8 mouse cellular contexts compared by ENCODE assay signal in the genomic region with DNA sequence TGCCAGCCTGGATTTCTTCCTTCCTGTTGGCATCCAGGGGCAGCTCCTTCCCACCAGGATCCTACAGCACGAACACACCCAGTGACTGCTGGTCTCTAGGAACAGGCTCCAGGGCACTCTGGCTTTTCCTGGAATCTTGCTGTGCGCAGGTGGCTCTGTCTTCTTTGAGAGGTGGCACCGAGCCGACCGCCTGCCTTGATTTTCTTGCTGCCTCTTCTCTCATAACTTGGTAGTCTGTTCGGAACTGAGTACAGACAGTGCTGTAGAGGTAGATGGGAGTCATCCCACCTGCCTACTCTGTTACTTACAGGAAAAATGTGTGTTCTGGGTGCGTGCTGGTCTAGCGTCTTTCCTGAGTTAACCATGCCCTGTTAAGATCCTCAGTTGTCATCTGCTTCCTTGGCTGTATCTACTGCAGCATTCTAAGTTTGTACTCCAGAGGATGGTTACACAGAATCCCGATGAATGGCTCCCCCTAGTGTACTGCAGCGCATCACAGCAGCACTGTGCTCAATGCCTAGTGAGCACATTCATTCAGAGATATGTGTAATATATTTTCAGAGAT. TPM values are rescaled to one million over a fixed set of nuclear protein-coding genes. Genes with fewer than 3 reads are reported as not detected.
DNase-seq lines count a peak whose midpoint lies in the region; ATAC-seq and TF ChIP-seq lines count a peak whose summit lies in the region.

No protein-coding gene starts in this region.

- H3K9ac ChIP-seq in hindbrain, postnatal 0 days (replicated peaks; ENCODE audit: low read length) = no peak overlapping the region

- no peaks in the 10 kb centered on the region for H3K9me3 ChIP-seq in hindbrain, postnatal 0 days (ENCODE audit: low read length)
- H3K9me3 ChIP-seq in midbrain, embryonic 10.5 days (replicated peaks) = no peaks in the 10 kb centered on the region

- WGBS in spleen, adult 2 months = 57% methylated on average over 10 of the region's 10 CpGs
- WGBS in hindbrain, postnatal 0 days = 47% methylated on average over 10 of the region's 10 CpGs
- WGBS in midbrain, embryonic 10.5 days = 60% methylated on average over 10 of the region's 10 CpGs

- H3K4me3 ChIP-seq in spleen, adult 2 months (ENCODE audit: extremely low read depth, insufficient read depth, insufficient read length) = no peak overlapping the region
- no peak overlapping the region for H3K4me3 ChIP-seq in hindbrain, postnatal 0 days (ENCODE audit: low read length)
- no peak overlapping the region for H3K4me3 ChIP-seq in midbrain, embryonic 10.5 days

- ATAC-seq in hindbrain, postnatal 0 days = peak; percentile 88

- H3K27me3 ChIP-seq in spleen, adult 2 months (ENCODE audit: control insufficient read depth, insufficient read depth, low read length) = no peaks in the 10 kb centered on the region
- no peaks in the 10 kb centered on the region; the same call in 1 of the 2 replicates for H3K27me3 ChIP-seq in hindbrain, postnatal 0 days (ENCODE audit: insufficient read depth, low read length)
- H3K27me3 ChIP-seq in midbrain, embryonic 10.5 days (ENCODE audit: low read depth, poor library complexity, severe bottlenecking) = no peaks in the 10 kb centered on the region

- H3K4me1 ChIP-seq in spleen, adult 2 months (ENCODE audit: control insufficient read depth, insufficient read depth, insufficient read length) = no peaks in the 10 kb centered on the region; the same call in 1 of the 2 replicates
- H3K4me1 ChIP-seq in hindbrain, postnatal 0 days (ENCODE audit: insufficient read depth, low read length) = no peaks in the 10 kb centered on the region
- H3K4me1 ChIP-seq in midbrain, embryonic 10.5 days = no peaks in the 10 kb centered on the region

- H3K36me3 ChIP-seq in spleen, adult 2 months (ENCODE audit: control insufficient read depth, insufficient read depth, low read length) = no peaks in the 10 kb centered on the region
- no peaks in the 10 kb centered on the region for H3K36me3 ChIP-seq in hindbrain, postnatal 0 days (ENCODE audit: insufficient read depth, low read length)
- no peaks in the 10 kb centered on the region for H3K36me3 ChIP-seq in midbrain, embryonic 10.5 days

- peak; percentile 63; the same call in 1 of the 2 replicates for TF ChIP-seq CTCF in spleen, adult 2 months (IDR thresholded peaks at IDR 0.05; ENCODE audit: extremely low read depth, insufficient read depth, insufficient read length, insufficient replicate concordance)
- TF ChIP-seq CTCF in hindbrain, postnatal 0 days (IDR thresholded peaks at IDR 0.05; ENCODE audit: low read depth) = peak; percentile 90

- H3K4me2 ChIP-seq in hindbrain, postnatal 0 days (ENCODE audit: low read depth, low read length) = no peak overlapping the region

- no peak for TF ChIP-seq POLR2A in spleen, adult 2 months (IDR thresholded peaks at IDR 0.05; ENCODE audit: low read depth, low read length)

- no peak overlapping the region for H3K27ac ChIP-seq in spleen, adult 2 months (ENCODE audit: insufficient read depth, low read length)
- H3K27ac ChIP-seq in hindbrain, postnatal 0 days = no peak overlapping the region
- H3K27ac ChIP-seq in midbrain, embryonic 10.5 days (replicated peaks) = no peak overlapping the region

- peak in 1 of 2 experiments; percentile 50 for DNase-seq in spleen, adult 2 months (ENCODE audit: low read depth in 1 of 2, low spot score in 2 of 2)
- no peak for DNase-seq in spleen, postnatal 14 days (ENCODE audit: low spot score in 2 of 2)
- peak; percentile 78 to 79 for DNase-seq in cerebellum, adult 18-20 months
- DNase-seq in forelimb bud, embryonic 11.5 days (ENCODE audit: low read depth, low spot score) = peak; percentile 31
- DNase-seq in hindbrain, postnatal 0 days (ENCODE audit: low spot score) = peak; percentile 90
- DNase-seq in left cerebral cortex, adult 9 months (ENCODE audit: low spot score in 2 of 2) = peak; percentile 59 to 89
- DNase-seq in midbrain, embryonic 10.5 days (ENCODE audit: low spot score) = peak; percentile 49
- peak; percentile 77 for DNase-seq in right cerebral cortex, postnatal 14 days

RNA-seq across cellular contexts. Expression of gene Dpy19l1, which starts 13.7 kb away (rescaled TPM):
- 12.1 TPM in 2 replicates for polyA plus RNA-seq in spleen, adult 2 months (2012; rRNA removed)
- total RNA-seq in hindbrain, postnatal 0 days (2014; rRNA removed) = 47.9 and 56.4 TPM in 2 replicates
- polyA plus RNA-seq in hindbrain, postnatal 0 days (2015; fragmentation: Nextera tagmentation; extraction: Ambion mirVana) = 15.6 and 16.6 TPM in 2 replicates
- 7.6 and 9.6 TPM in 2 replicates for polyA plus RNA-seq in midbrain, embryonic 10.5 days (2016; fragmentation: Nextera tagmentation; extraction: Ambion mirVana)

Comparison
In these comparisons a context has a peak if more than half of its experiments do, and no peak if none do; other contexts are left out.
1. DNase-seq: peak in cerebellum, adult 18-20 months (2 of 2), forelimb bud, embryonic 11.5 days (single experiment), hindbrain, postnatal 0 days (single experiment), left cerebral cortex, adult 9 months (2 of 2), midbrain, embryonic 10.5 days (single experiment) and right cerebral cortex, postnatal 14 days (single experiment); none in spleen, postnatal 14 days (0 of 2).